Mouse (Mus musculus) stomach, postnatal 0 days (tissue): Measurements from ENCODE around the gene Cntnap2.
A peak's percentile ranks its signal among the peaks of the same experiment; 100 is the strongest.
"Not testable (repeated sequence)": the region's sequence is repeated elsewhere in the genome, so short reads cannot be mapped to it uniquely, and the experiment has no call there.

Experiments used
- CTCF ChIP-seq: IDR thresholded peaks from 2 replicates; pipeline ENCODE4 v1.5.1; 2016; ENCODE audit warnings: antibody characterized with exemption, low read depth, mild to moderate bottlenecking, moderate library complexity
- EP300 ChIP-seq: optimal IDR thresholded peaks from 2 replicates; pipeline ENCODE3; 2016; ENCODE audit warnings: antibody characterized with exemption

GRCm38 (mm10) chr6:47175356-47176156, 2116.4 kb downstream of the Cntnap2 start:
- TF ChIP-seq CTCF: peak; percentile 75
- not testable (repeated sequence) for TF ChIP-seq EP300
